Mouse (Mus musculus) megakaryocyte, embryonic 14.5 days (primary cell): Measurements from ENCODE around the gene Sox30. TPM values are rescaled to one million over a fixed set of nuclear protein-coding genes. Genes with fewer than 3 reads are reported as not detected.
A peak's percentile ranks its signal among the peaks of the same experiment; 100 is the strongest.

ENCODE experiments used
- H3K27me3 ChIP-seq: replicated peaks from 2 replicates; pipeline ENCODE3; 2012; ENCODE audit warnings: inconsistent platforms
- H3K36me3 ChIP-seq: replicated peaks from 2 replicates; pipeline ENCODE3; 2012; ENCODE audit warnings: low read length, inconsistent platforms, mixed read lengths
- H3K4me1 ChIP-seq: 2 replicates; pipeline ENCODE4 v1.6.1; 2012; ENCODE audit warnings: inconsistent platforms
- H3K4me3 ChIP-seq: replicated peaks from 2 replicates; pipeline ENCODE3; 2012; ENCODE audit warnings: moderate library complexity, mild to moderate bottlenecking, inconsistent platforms
- H3K9me3 ChIP-seq: 2 replicates; pipeline ENCODE4 v1.6.1; 2012; ENCODE audit warnings: inconsistent platforms
- FLI1 ChIP-seq: IDR thresholded peaks from 2 replicates; pipeline ENCODE4 v1.6.1; 2012; ENCODE audit warnings: low read length, inconsistent platforms, mixed read lengths
- GATA1 ChIP-seq: IDR thresholded peaks from 3 replicates; pipeline ENCODE4 v1.6.1; 2012; ENCODE audit warnings: mixed read lengths, low read length, inconsistent platforms, borderline replicate concordance
- polyA plus RNA-seq: library from polyadenylated mRNA; stranded (reverse); fragments of >175 nt; gene quantifications from 2 replicates; pipeline ENCODE4 v1.2.3, GENCODE M21; 2012; ENCODE audit warnings: low replicate concordance; ENCODE audit not compliant: insufficient read depth

The Sox30 gene
- polyA plus RNA-seq, 1 experiment = not detected

DNA sequence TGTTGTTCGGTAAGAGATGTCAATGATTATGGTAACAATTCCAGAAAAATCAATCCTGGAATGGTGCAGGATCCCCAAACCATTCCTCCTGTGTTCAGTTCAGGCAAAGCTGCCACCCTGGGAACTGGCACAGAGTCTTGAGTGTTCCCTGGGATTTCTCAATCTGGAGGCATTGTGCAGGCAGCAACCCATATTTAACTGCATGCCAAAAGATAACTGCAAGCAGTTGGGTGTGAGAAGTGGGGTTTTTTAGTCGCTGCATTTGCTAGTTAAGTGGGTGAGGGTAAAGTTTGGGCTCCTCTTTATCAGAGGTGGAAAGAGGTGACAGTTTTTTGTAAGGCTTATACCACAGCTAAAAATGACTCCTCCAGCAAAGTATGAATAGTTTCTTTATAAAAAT, 32.6 kb upstream of the Sox30 start:
- TF ChIP-seq GATA1 = no peak
- TF ChIP-seq FLI1 = no peak
- no peak overlapping the region for H3K4me3 ChIP-seq
- H3K9me3 ChIP-seq = no peaks in the 10 kb centered on the region
- H3K4me1 ChIP-seq = peaks cover 27% of the 10 kb centered on the region
- H3K36me3 ChIP-seq = peaks cover 48% of the 10 kb centered on the region
- H3K27me3 ChIP-seq = no peaks in the 10 kb centered on the region

- TF ChIP-seq GATA1 (no peak), FLI1 (peak; percentile 82)
- peaks cover 17% of the 10 kb centered on the region for H3K4me1 ChIP-seq
- H3K9me3 ChIP-seq = no peaks in the 10 kb centered on the region
- H3K4me3 ChIP-seq = peak within 1 kb of the TSS; percentile 94
- peaks cover 26% of the 10 kb centered on the region for H3K36me3 ChIP-seq
- H3K27me3 ChIP-seq = no peaks in the 10 kb centered on the region
Observed at GRCm38 (mm10) chr11:45955127-45955627, 24.9 kb upstream of the Sox30 start, which contains the start of gene Thg1l. Gene Thg1l, minus strand, starts transcription at chr11:45955494.

DNA sequence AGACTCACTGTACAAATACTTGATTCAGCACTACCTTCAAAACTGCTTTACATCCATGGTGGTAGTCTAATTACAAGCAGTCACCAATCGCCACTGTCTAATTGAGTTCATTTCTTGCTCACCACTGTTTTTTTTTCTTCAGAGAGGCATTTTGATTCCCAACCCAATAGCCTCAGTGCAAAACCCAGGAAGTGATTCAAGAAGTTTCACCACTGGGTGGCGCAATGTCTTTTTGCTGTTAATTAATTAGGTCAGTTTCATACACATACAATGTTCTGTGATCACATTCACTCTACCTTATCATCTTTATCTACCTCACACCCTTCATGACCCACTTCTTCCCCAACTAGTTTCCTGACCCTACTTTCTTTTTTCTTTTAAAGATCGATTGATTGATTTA, 20.5 kb upstream of the Sox30 start:
- no peak overlapping the region for H3K4me3 ChIP-seq
- peaks cover 10% of the 10 kb centered on the region for H3K9me3 ChIP-seq
- TF ChIP-seq GATA1 (no peak), FLI1 (no peak)
- peaks cover 8% of the 10 kb centered on the region; the same call in 1 of the 2 replicates for H3K4me1 ChIP-seq
- H3K27me3 ChIP-seq = peaks cover 6% of the 10 kb centered on the region
- H3K36me3 ChIP-seq = no peaks in the 10 kb centered on the region

DNA sequence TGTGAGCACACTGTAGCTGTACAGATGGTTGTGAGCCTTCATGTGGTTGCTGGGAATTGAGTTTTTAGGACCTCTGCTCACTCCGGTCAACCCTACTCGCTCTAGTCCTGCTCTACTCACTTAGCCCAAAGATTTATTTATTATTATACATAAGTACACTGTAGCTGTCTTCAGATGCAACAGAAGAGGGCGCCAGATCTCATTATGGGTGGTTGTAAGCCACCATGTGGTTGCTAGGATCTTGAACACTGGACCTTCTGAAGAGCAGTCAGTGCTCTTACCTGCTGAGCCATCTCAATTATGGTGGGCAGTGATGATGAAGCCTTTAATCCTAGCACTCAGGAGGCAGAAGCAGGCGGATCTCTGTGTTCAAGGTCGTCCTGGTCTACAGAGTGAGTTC, 20.1 kb upstream of the Sox30 start:
- Histone ChIP-seq H3K27me3 (peaks cover 6% of the 10 kb centered on the region), H3K9me3 (peaks cover 10% of the 10 kb centered on the region), H3K4me1 (peaks cover 6% of the 10 kb centered on the region; the same call in 1 of the 2 replicates), H3K36me3 (no peaks in the 10 kb centered on the region), H3K4me3 (no peak overlapping the region)
- no peak for TF ChIP-seq GATA1
- TF ChIP-seq FLI1 = no peak

DNA sequence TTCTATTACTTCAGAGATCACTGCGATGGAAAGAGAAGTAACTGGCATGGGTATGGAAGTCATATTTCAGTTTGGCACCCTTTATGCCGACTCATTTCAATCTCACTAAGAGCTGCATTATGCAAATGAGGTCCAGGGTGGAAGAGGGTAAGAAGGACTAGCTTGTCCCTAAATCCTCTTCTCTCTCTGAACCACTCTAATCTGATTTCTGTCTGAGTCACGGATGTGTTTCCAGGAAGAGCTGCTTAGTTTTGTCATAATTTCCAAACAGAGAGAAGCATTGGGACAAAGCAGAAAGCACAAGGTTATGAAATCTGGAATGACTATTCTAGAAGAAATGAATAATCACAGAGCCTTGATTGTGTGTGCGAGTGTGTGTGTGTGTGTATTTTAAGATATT, 13.2 kb upstream of the Sox30 start:
- Histone ChIP-seq H3K9me3 (peaks cover 10% of the 10 kb centered on the region), H3K27me3 (peaks cover 12% of the 10 kb centered on the region), H3K4me1 (no peaks in the 10 kb centered on the region), H3K4me3 (no peak overlapping the region), H3K36me3 (no peaks in the 10 kb centered on the region)
- TF ChIP-seq GATA1 (no peak), FLI1 (no peak)

DNA sequence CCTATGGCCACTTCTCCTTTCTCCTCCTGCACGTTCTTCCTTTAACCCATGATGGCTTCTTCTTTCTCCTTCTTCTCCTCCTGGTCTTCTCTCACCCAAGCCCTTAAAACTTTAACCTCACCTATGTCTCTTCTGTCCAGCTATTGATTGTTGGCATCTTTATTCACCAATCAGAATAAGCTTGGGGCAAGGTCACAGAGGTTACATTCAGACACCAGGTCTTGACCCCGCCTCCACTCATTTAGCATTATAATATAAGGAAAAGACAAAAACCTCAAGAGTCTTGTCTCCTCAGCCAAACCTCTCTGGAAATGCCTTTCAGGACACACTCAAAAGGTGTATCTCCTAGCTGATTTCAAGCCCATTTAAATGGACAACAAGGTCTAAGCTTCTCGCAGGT, 11.6 kb upstream of the Sox30 start:
- Histone ChIP-seq H3K27me3 (peaks cover 12% of the 10 kb centered on the region), H3K4me3 (no peak overlapping the region), H3K36me3 (no peaks in the 10 kb centered on the region), H3K4me1 (no peaks in the 10 kb centered on the region), H3K9me3 (peaks cover 6% of the 10 kb centered on the region)
- TF ChIP-seq GATA1 = no peak
- no peak for TF ChIP-seq FLI1

DNA sequence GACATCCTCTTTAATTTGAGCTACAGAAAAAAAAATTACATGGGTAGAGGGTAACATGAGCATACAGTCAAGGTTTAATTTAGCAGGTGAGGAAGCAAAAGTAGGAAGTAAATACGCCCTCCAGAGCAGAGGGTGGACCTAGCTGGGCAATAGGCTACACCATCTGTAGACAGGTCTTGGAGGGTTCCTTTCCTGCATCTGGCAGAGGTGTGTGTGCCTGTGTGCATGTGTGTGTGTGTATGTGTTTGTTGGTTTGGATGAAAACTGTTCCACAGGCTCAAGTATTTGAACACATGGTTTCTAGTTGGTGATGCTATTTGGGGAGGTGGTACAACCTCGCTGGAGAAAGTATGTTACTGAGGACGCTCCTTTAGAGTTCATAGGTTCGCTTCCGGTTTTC, 6.5 kb upstream of the Sox30 start:
- no peak for TF ChIP-seq GATA1
- no peak for TF ChIP-seq FLI1
- Histone ChIP-seq H3K4me3 (no peak overlapping the region), H3K9me3 (no peaks in the 10 kb centered on the region), H3K36me3 (no peaks in the 10 kb centered on the region), H3K4me1 (no peaks in the 10 kb centered on the region), H3K27me3 (peaks cover 16% of the 10 kb centered on the region)

DNA sequence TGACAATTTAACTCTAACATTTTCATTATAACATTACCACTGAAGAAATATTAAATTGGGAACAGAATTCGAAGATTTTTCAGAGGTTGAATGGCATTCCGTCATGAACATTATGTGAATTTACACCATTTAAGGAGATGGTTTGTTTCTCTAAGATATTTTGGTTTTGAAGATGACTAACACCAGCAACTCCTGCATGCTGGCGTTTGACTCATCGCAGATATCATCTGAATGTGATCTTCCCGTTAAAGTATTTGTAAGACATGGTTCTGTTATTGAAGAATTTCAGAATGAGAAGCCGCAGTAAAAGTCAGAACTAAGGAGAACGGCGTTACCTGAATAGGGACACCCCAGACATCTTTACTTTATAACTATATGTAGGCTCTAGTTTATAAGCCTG, 5.6 kb upstream of the Sox30 start:
- Histone ChIP-seq H3K4me3 (no peak overlapping the region), H3K9me3 (no peaks in the 10 kb centered on the region), H3K36me3 (no peaks in the 10 kb centered on the region), H3K27me3 (peaks cover 22% of the 10 kb centered on the region), H3K4me1 (no peaks in the 10 kb centered on the region)
- TF ChIP-seq GATA1 (no peak), FLI1 (no peak)

- TF ChIP-seq FLI1 = no peak
- TF ChIP-seq GATA1 = no peak
- Histone ChIP-seq H3K9me3 (peaks cover 6% of the 10 kb centered on the region), H3K27me3 (peaks cover 32% of the 10 kb centered on the region), H3K4me3 (no peak overlapping the region), H3K4me1 (peaks cover 13% of the 10 kb centered on the region), H3K36me3 (no peaks in the 10 kb centered on the region)
Observed at GRCm38 (mm10) chr11:45976061-45976460, 4.0 kb upstream of the Sox30 start.

GRCm38 (mm10) chr11:45980893-45981253, 763 bp downstream of the Sox30 start:
- H3K4me3 ChIP-seq = peak overlapping the region; percentile 92
- peaks cover 33% of the 10 kb centered on the region for H3K27me3 ChIP-seq
- TF ChIP-seq FLI1 (no peak), GATA1 (no peak)
- peaks cover 6% of the 10 kb centered on the region for H3K9me3 ChIP-seq
- no peaks in the 10 kb centered on the region for H3K36me3 ChIP-seq
- H3K4me1 ChIP-seq = peaks cover 13% of the 10 kb centered on the region

DNA sequence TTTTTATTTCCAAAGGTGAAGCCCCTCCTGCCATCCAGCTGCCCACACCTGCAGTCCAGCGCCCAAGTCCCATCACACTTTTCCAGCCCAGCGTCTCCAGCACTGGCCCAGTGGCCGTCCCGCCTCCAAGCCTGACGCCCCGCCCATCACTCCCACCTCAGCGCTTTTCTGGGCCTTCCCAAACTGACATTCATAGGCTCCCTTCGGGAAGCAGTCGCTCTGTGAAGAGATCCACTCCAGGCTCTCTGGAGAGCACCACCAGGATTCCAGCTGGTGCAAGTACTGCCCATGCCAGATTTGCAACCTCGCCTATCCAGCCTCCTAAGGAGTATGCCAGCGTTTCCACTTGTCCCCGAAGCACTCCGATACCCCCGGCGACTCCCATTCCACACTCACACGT, 11.5 kb downstream of the Sox30 start:
- H3K4me3 ChIP-seq = no peak overlapping the region
- H3K9me3 ChIP-seq = no peaks in the 10 kb centered on the region
- H3K27me3 ChIP-seq = peaks cover 15% of the 10 kb centered on the region
- no peaks in the 10 kb centered on the region; the same call in 1 of the 2 replicates for H3K4me1 ChIP-seq
- TF ChIP-seq FLI1 = no peak
- no peak for TF ChIP-seq GATA1
- H3K36me3 ChIP-seq = no peaks in the 10 kb centered on the region
